Mouse (Mus musculus): ENCODE data around the gene Defa20.
"Not testable (repeated sequence)": the region's sequence is repeated elsewhere in the genome, so short reads cannot be mapped to it uniquely, and the experiment has no call there.

Defa20 gene

GRCm38 (mm10) chr8:21508958-21509357, at the start of gene Defa20:
Gene Defa20, plus strand, starts transcription at chr8:21509258.
- not testable (repeated sequence) for DNase-seq (ENCODE audit: low spot score in 2 of 2)

- DNase-seq (ENCODE audit: low spot score in 2 of 2) = not testable (repeated sequence)
Observed at GRCm38 (mm10) chr8:21528732-21529131, 19.7 kb downstream of the Defa20 start, which contains the start of gene Defa32. Gene Defa32, plus strand, starts transcription at chr8:21529032.

Measured in frontal cortex, postnatal 10 days (tissue).